Mouse (Mus musculus) brain, embryonic 14.5 days (tissue): Measurements from ENCODE around the gene Reps2. TPM values are rescaled to one million over a fixed set of nuclear protein-coding genes. Genes with fewer than 3 reads are reported as not detected.

Experiments used
- DNase-seq: peaks from one replicate; pipeline ENCODE4 v3.0.0-alpha.2; 2011; ENCODE audit warnings: low read depth
- CTCF ChIP-seq: fragments of 200-500 bp; IDR thresholded peaks from 2 replicates; pipeline ENCODE4 v1.5.1; 2012; ENCODE audit warnings: inconsistent platforms, mild to moderate bottlenecking, moderate library complexity, borderline replicate concordance; ENCODE audit not compliant: insufficient read depth, insufficient read length; ENCODE audit errors: extremely low read depth
- POLR2A ChIP-seq: fragments of 200-500 bp; IDR thresholded peaks from 2 replicates; pipeline ENCODE4 v1.6.1; 2012; ENCODE audit warnings: mild to moderate bottlenecking, inconsistent platforms, borderline replicate concordance; ENCODE audit not compliant: poor library complexity, insufficient read depth, insufficient read length, severe bottlenecking; ENCODE audit errors: extremely low read depth
- polyA plus RNA-seq: library from polyadenylated mRNA; depleted of rRNA; stranded (reverse); fragments of >200 nt; gene quantifications from 2 replicates; pipeline ENCODE4 v1.2.3, GENCODE M21; 2012; rRNA removed

The Reps2 gene
- polyA plus RNA-seq: 3.3 and 5.3 TPM in 2 replicates

GRCm38 (mm10) chrX:162643091-162643788 lies at the start of gene Reps2:
Reps2 (minus strand) TSS chrX:162643649.
- TF ChIP-seq POLR2A (0 out of 2 replicates have a peak, but pooled peaks have one; percentile 17), CTCF (no peak)

GRCm38 (mm10) chrX:162691272-162691671 lies 47.8 kb upstream of the Reps2 start:
- no peak for DNase-seq
- TF ChIP-seq CTCF (no peak), POLR2A (no peak)

More at GRCm38 (mm10) chrX:162643091-162643788, at the start of gene Reps2:
- peak; percentile 86 for DNase-seq

- DNase-seq: no peak
- TF ChIP-seq CTCF: no peak
Measured at GRCm38 (mm10) chrX:162685394-162685793, 41.9 kb upstream of the Reps2 start.

GRCm38 (mm10) chrX:162679506-162679905 lies 36.1 kb upstream of the Reps2 start:
- no peak for TF ChIP-seq POLR2A
- no peak for TF ChIP-seq CTCF
- DNase-seq: peak; percentile 57

- no peak for TF ChIP-seq CTCF
- TF ChIP-seq POLR2A: no peak
- DNase-seq: no peak
Measured at GRCm38 (mm10) chrX:162678820-162679219, 35.4 kb upstream of the Reps2 start.

- TF ChIP-seq POLR2A (no peak), CTCF (no peak)
- DNase-seq: no peak
Measured at GRCm38 (mm10) chrX:162666166-162666565, 22.7 kb upstream of the Reps2 start.

GRCm38 (mm10) chrX:162660182-162660581 lies 16.7 kb upstream of the Reps2 start:
- TF ChIP-seq POLR2A (no peak), CTCF (no peak)
- no peak for DNase-seq

GRCm38 (mm10) chrX:162653518-162653917 lies 10.1 kb upstream of the Reps2 start:
- TF ChIP-seq POLR2A: no peak
- TF ChIP-seq CTCF: no peak
- DNase-seq: no peak

GRCm38 (mm10) chrX:162652445-162652844 lies 9.0 kb upstream of the Reps2 start:
- no peak for DNase-seq
- TF ChIP-seq POLR2A: no peak
- TF ChIP-seq CTCF: no peak

- no peak for DNase-seq
- no peak for TF ChIP-seq POLR2A
- no peak for TF ChIP-seq CTCF
Measured at GRCm38 (mm10) chrX:162651125-162651524, 7.7 kb upstream of the Reps2 start.

GRCm38 (mm10) chrX:162643789-162644092 lies 292 bp upstream of the Reps2 start:
- no peak for TF ChIP-seq POLR2A
- TF ChIP-seq CTCF: no peak

GRCm38 (mm10) chrX:162642402-162643090 lies 903 bp downstream of the Reps2 start:
- DNase-seq: no peak
- TF ChIP-seq POLR2A: no peak

More at GRCm38 (mm10) chrX:162643789-162644092, 292 bp upstream of the Reps2 start:
- DNase-seq: no peak

GRCm38 (mm10) chrX:162641764-162642163 lies 1.7 kb downstream of the Reps2 start:
- TF ChIP-seq CTCF (no peak), POLR2A (no peak)
- DNase-seq: no peak
